In the genomic region with DNA sequence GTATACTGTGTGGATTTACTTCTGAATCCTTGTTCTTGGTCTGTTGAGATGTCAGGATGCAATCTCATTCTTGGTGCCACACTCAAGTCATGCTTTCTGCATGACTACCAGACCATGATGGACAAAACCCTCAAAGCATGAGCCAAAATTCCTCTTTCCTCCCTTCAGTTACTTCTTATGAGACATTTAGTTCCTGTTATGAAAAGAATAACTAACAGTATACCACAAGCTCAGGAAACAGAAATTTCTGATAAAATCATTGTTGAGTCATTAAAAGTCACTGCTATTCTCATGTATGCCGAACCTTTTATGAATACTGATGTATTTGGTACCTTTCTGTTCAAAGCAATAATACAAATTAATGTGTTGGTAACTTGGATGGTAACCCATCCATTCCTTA, we compare ENCODE assay signal across 21 mouse cellular contexts.
DNase-seq lines count a peak whose midpoint lies in the region; ATAC-seq and TF ChIP-seq lines count a peak whose summit lies in the region.
"Had no signal": no experiment of that assay in that cellular context is flagged by ENCODE, and none has a peak within 500 bp of the region (broad histone marks: within the 10 kb centered on the region; RNA-seq: fewer than 3 reads in every experiment).

No protein-coding gene starts in this region.

- no peaks in the 10 kb centered on the region for H3K4me1 ChIP-seq in intestine, embryonic 15.5 days (replicated peaks)
- H3K4me1 ChIP-seq in intestine, postnatal 0 days (replicated peaks; ENCODE audit: control insufficient read depth, insufficient read depth, low read length) = no peaks in the 10 kb centered on the region
- H3K4me1 ChIP-seq: embryonic facial prominence, embryonic 10.5 days; embryonic facial prominence, embryonic 12.5 days; forebrain, embryonic 13.5 days; forebrain, embryonic 15.5 days had no signal

- H3K36me3 ChIP-seq in intestine, embryonic 15.5 days = no peaks in the 10 kb centered on the region
- no peaks in the 10 kb centered on the region for H3K36me3 ChIP-seq in intestine, postnatal 0 days (ENCODE audit: control insufficient read depth, insufficient read depth)
- H3K36me3 ChIP-seq: embryonic facial prominence, embryonic 10.5 days; embryonic facial prominence, embryonic 12.5 days; forebrain, embryonic 15.5 days had no signal

- peak; percentile 17 for DNase-seq in A20 (ENCODE audit: low read depth, low spot score)
- DNase-seq in Muller cell, postnatal 12 days (ENCODE audit: inconsistent ontology term) = peak; percentile 65
- no peak for DNase-seq in right cerebral cortex, postnatal 36 days (ENCODE audit: low spot score in 2 of 2)
- DNase-seq in thymus, postnatal 10 days (ENCODE audit: low spot score in 2 of 2) = no peak
- DNase-seq: adrenal gland, adult 2 months; adrenal gland, postnatal 10 days; adrenal gland, postnatal 25 days; cerebellum, adult 11 months; cerebellum, adult 18-20 months; cerebellum, adult 8-10 months; cerebellum, adult 9-11 months; cerebellum, postnatal 14 days; cerebellum, postnatal 36 days; forebrain, postnatal 0 days had no signal

- no peak for TF ChIP-seq CTCF in intestine, postnatal 0 days (IDR thresholded peaks at IDR 0.05; ENCODE audit: low read depth)

- H3K9ac ChIP-seq in intestine, embryonic 15.5 days = no peak overlapping the region
- H3K9ac ChIP-seq in intestine, postnatal 0 days (ENCODE audit: low read depth, low read length) = no peak overlapping the region
- H3K9ac ChIP-seq: embryonic facial prominence, embryonic 12.5 days; forebrain, embryonic 13.5 days; forebrain, embryonic 15.5 days; forebrain, postnatal 0 days had no signal

- no peak overlapping the region for H3K4me3 ChIP-seq in intestine, embryonic 15.5 days (replicated peaks)
- H3K4me3 ChIP-seq in intestine, postnatal 0 days (ENCODE audit: low read depth, low read length) = no peak overlapping the region
- H3K4me3 ChIP-seq: embryonic facial prominence, embryonic 10.5 days; embryonic facial prominence, embryonic 12.5 days; forebrain, embryonic 13.5 days; forebrain, embryonic 15.5 days had no signal

- H3K4me2 ChIP-seq in intestine, embryonic 15.5 days (replicated peaks) = no peak overlapping the region
- no peak overlapping the region for H3K4me2 ChIP-seq in intestine, postnatal 0 days (replicated peaks; ENCODE audit: low read depth)
- H3K4me2 ChIP-seq: embryonic facial prominence, embryonic 12.5 days; forebrain, embryonic 13.5 days; forebrain, embryonic 15.5 days had no signal

- peak; percentile 56 to 81 for ATAC-seq in hematopoietic stem cell, adult 5-6 weeks (replicated peaks in 1 of 2; ENCODE audit: insufficient read depth in 1 of 2, low FRiP score in 2 of 2, low TSS enrichment in 1 of 2, low read depth in 1 of 2, poor library complexity in 2 of 2, severe bottlenecking in 2 of 2)
- no peak for ATAC-seq in intestine, embryonic 15.5 days
- ATAC-seq in intestine, postnatal 0 days = no peak
- ATAC-seq: forebrain, postnatal 0 days had no signal

- H3K27me3 ChIP-seq in intestine, embryonic 15.5 days (replicated peaks) = no peaks in the 10 kb centered on the region
- H3K27me3 ChIP-seq in intestine, postnatal 0 days (replicated peaks; ENCODE audit: control insufficient read depth, insufficient read depth, low read length) = no peaks in the 10 kb centered on the region
- H3K27me3 ChIP-seq: embryonic facial prominence, embryonic 12.5 days; forebrain, embryonic 13.5 days; forebrain, embryonic 15.5 days had no signal

- no peak overlapping the region for H3K27ac ChIP-seq in intestine, embryonic 15.5 days
- H3K27ac ChIP-seq in intestine, postnatal 0 days (ENCODE audit: low read depth, low read length) = no peak overlapping the region
- H3K27ac ChIP-seq: embryonic facial prominence, embryonic 10.5 days; embryonic facial prominence, embryonic 12.5 days; forebrain, embryonic 13.5 days; forebrain, embryonic 15.5 days had no signal

- no peaks in the 10 kb centered on the region for H3K9me3 ChIP-seq in intestine, embryonic 15.5 days
- no peaks in the 10 kb centered on the region for H3K9me3 ChIP-seq in intestine, postnatal 0 days (ENCODE audit: control insufficient read depth)
- H3K9me3 ChIP-seq: embryonic facial prominence, embryonic 10.5 days; embryonic facial prominence, embryonic 12.5 days; forebrain, embryonic 13.5 days; forebrain, embryonic 15.5 days had no signal

- WGBS in intestine, embryonic 15.5 days = 72% methylated on average over 1 of the region's 1 CpGs
- 83% methylated on average over 1 of the region's 1 CpGs for WGBS in intestine, postnatal 0 days

Comparison
In these comparisons a context has a peak if more than half of its experiments do, and no peak if none do; other contexts are left out.
1. DNase-seq: peak in A20 (single experiment) and Muller cell, postnatal 12 days (single experiment); none in right cerebral cortex, postnatal 36 days (0 of 2) and thymus, postnatal 10 days (0 of 2).
2. ATAC-seq: peak in hematopoietic stem cell, adult 5-6 weeks (2 of 2); none in intestine, embryonic 15.5 days (single experiment) and intestine, postnatal 0 days (single experiment).